Mouse (Mus musculus) MN1 (cell line): ENCODE results near the gene Slc22a17.

Experiments
- DNase-seq: peaks from one replicate; pipeline ENCODE4 v3.0.0-alpha.2; 2016; ENCODE audit warnings: low spot score

The Slc22a17 gene

GRCm38 (mm10) chr14:54900383-54900782, 12.5 kb downstream of the Slc22a17 start:
- DNase-seq, result peak; percentile 87

DNA sequence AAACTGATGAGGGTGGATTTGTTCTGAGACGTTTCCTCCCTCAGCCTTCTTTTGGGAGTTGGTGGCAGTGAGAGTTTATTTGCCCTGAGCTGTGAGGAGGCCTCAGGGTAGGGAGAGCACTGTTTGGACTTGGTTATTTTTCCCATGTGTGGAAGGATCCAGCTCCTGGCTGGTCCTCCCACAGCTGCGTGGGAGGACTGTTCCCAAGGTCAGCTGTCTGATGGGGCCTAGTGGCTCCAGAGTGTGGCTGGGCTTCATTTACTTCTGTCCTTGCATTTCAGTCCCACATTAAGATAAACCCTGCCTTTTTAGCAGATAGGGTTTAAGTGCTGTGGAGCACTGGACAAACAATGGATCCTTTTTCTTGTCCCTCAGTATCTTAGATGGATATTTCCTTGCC, 15.5 kb downstream of the Slc22a17 start:
- no peak for DNase-seq

DNA sequence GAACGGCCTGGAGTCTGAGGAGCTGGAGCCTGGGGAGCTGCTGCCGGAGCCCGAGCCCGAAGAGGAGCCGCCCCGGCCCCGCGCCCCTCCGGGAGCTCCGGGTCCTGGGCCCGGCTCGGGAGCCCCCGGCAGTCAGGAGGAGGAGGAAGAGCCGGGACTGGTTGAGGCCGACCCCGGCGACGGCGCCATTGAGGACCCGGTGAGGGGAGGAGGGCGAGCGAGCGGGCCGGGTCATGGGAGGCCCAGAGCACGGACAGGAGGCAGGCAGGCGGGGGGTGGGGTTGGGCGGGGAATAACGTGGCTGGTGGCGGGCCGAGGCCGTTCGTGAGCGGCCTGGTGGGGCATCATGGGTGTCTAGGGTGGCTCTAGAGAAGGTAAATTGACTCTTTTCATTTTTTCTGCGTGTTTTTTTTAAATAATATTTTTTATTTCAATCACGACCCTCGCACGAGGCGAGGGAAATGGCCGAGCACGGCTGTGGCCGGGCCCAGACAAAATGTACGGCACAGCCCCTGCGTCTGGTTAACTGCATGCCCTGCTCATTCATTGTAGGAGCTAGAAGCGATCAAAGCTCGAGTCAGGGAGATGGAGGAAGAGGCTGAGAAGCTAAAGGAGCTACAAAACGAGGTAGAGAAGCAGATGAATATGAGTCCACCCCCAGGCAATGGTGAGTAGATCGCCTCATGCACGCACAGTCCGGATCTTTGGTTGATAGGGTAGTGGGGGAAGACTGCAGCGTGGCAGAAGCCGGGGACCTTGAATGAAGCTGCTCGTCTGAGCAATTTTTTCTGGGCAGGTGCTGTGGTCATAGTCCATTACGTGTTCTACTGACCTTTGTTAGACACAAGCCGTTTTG, 18.4 kb downstream of the Slc22a17 start:
- DNase-seq, result peak; percentile 67

- DNase-seq, result peak; percentile 99
Observed at GRCm38 (mm10) chr14:54893651-54894181, 19.2 kb downstream of the Slc22a17 start.

DNA sequence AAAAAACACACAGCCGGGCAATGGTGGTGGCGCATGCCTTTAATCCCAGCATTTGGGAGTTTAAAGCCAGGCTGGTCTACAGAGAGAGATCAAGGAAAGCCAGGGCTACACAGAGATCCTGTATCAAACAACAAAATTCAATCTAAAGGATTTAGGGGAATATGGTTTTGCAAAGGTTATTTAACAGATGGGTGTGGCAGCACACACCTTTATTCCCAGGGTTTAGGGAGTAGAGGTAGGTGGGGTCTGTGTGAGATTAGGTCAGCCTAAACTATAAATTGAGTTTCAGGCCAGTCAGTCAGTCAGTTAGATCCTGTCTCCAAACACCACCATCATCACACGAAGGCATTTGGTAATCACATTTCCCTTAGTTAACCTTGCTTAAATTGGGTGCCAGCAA, 20.7 kb downstream of the Slc22a17 start, which contains the start of gene Pabpn1:
Pabpn1 (plus strand) TSS at position 301 of the 400 bp plus-strand sequence.
- DNase-seq, result no peak

DNA sequence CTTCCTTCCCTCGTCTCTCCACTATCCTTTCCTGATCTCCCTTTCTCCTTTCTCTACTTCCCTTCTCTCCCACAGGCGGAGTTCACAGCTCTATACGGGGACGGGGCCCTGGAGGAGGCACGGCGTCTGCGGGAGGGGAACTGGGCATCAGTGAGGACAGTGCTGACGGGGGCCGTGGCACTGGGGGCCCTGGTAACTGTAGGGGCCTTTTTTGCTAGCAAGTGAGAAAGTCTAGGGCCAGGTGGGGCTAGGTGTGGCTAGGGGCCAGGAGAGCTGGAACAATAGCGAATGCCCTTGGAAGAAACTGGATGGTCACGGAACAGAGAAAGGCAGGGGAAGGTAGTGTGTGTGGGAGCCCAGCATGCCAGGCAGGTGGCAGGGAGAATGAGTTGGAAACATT, 27.6 kb downstream of the Slc22a17 start:
- no peak for DNase-seq

DNA sequence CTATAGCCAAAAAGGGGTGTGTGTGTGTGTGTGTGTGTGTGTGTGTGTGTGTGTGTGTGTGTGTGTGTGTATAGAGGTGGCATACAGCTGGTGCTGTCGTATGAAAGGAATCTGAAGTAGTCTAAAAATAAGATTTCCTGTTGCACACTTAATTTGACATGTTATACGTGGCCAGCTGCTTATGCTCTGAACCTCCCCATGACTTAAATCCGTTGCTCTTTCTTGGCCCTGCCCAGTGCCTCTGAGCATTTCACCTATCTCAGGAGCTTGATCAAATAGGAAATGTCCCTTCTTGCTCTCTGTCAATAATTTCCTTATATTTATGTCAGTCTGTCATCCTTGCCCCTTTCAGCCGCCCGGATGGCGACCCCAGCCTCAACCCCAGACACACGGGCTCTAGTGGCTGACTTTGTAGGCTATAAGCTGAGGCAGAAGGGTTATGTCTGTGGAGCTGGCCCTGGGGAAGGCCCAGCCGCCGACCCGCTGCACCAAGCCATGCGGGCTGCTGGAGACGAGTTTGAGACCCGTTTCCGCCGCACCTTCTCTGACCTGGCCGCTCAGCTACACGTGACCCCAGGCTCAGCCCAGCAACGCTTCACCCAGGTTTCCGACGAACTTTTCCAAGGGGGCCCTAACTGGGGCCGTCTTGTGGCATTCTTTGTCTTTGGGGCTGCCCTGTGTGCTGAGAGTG, 28.8 kb downstream of the Slc22a17 start:
- DNase-seq, result no peak

- DNase-seq, result peak; percentile 85
Observed at GRCm38 (mm10) chr14:54883154-54884021, 29.5 kb downstream of the Slc22a17 start, which contains the start of the genes Bcl2l2 and Gm20521. Bcl2l2 (plus strand) TSS chr14:54883377. Gm20521 (plus strand) TSS chr14:54883441.

GRCm38 (mm10) chr14:54877048-54877715, 35.8 kb downstream of the Slc22a17 start, which contains the start of gene Ppp1r3e:
Ppp1r3e (minus strand) TSS chr14:54877550.
- peak; percentile 80 for DNase-seq

DNA sequence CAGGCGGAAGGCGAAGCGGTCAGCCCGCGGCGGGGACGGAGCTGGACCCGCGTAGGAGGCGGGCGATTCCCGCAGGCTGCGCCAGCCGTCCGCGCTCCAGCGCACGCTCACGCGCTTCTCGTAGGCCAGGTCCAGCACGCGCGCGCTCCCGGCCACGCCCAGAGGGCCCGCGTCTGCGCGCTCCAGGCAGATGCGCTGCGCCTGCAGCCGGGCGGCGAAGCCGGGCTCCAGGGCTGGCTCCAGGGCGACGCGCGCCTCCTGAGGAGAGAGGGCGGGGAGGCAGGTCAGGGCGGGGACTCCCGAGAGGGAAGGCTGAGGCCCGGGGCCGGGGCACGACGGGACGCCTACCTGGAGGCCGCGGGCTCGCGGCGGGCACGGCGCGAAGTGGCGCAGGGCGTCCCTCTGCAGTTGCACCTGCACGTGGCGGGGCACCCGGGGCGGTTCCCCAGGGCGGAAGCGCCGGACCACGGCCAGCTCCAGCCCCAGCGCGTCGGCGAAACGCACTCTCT, 36.3 kb downstream of the Slc22a17 start:
- DNase-seq, result peak; percentile 95

DNA sequence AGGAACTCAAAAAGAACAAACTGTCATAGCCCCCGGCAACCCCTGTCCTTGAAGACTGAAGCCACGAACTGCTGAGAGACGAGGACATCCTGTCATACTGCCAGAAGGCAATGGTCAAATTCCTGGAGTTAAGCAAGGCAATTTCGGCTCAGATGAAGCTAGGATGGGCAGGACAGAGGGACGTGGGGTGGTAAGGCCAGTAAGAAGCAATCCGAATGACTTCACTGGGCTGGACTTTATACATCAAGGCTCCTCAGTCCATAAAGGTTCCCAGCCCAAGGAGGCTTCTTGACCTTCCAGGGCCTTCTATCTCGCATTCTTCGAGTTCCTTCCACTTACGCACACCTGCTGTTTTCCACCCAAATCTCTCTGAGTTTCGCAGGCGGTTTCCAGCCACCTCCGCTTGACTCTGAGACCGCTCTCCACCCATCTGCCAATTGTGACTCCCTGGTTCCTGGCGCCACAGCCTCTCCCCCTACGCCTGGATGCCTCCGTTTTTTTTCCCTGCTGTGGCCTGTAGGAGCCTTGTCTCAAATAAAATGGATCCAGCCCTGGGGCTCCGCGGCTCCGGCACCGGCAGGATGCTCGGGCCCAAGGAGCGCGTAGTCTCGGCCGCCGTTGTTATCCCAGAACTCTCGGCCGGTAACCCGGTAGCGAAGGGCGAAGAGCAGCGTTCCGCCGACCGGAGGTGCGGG, 36.9 kb downstream of the Slc22a17 start:
- peak; percentile 76 for DNase-seq

- no peak for DNase-seq
Observed at GRCm38 (mm10) chr14:54874165-54874564, 38.8 kb downstream of the Slc22a17 start.

DNA sequence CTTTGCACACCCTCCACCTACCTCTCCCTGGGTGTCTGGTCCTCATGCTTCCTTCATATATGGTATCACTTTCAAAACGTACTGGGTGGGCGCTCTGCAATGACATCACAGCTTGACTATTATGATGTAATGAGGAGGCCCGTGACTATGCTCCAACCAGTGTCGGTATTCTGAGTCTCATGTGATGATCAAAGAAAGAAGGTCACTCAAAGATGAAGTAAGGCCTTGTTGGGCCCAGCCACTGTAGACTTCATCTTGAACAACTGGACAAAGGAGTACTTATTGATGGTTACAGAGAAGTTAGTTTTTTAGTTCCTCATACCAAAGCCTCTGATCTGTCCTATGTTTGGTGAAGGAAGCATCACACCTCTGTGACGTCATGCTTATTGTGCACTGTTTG, 42.1 kb downstream of the Slc22a17 start, which contains the start of gene Homez:
Homez (minus strand) TSS at position 101 of the 400 bp plus-strand sequence.
- no peak for DNase-seq

DNA sequence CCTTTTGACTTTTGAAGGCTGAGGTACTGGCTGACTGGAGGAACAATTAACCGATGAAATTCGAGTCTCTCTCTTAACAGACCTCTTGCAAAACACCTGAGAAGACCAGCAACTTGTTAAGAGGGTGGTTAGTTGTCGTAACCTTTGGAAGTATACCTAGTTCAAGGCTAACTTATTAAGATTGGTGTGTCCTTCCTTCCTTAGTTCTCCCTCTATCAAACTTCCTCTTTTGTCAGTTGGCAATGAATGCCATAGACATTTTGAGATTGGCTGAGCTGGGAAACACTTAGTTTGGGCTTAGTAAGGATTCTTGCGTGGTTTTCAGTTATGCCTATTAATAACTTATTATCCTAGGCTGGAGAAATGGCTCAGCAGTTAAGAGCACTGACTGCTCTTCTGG, 44.9 kb downstream of the Slc22a17 start:
- no peak for DNase-seq

DNA sequence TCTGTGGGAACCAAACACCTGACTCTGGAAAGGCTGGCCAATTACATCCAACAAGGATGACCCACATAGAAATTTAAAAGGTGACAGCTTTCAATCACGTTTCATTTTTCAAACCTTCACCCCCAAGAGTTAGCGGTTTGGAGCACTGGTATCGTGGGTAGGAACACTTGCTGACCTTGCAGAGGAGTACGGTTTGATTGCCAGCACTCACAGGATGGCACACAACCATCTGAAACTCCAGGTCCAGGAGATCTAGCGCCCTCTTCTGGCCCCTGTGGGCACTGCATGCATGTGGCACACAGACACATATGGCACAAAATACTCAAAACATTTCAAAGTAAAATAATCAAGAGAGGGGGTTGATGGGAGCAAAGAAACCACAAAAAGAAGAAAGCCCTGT, 46.0 kb downstream of the Slc22a17 start:
- DNase-seq, result no peak

- DNase-seq, result no peak
Observed at GRCm38 (mm10) chr14:54866268-54866667, 46.7 kb downstream of the Slc22a17 start.

DNA sequence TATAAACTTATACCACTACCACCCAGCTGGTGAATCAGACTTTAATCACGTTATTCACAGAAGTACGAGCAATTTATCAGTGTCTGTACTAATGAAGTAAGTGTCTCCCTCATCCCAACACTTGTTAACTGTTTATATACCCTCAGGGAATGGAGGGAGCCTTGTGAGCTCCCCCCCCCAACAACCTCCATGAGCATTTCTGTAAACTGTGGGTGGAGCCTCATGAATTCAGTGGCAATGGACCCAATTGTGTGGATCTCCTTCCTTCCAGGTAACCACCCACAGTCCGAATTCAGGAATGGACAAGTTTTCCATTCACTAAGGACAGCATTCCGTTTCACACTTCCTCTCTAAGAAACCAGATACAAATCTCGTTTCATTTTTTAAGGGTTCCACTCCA, 47.3 kb downstream of the Slc22a17 start:
- no peak for DNase-seq

DNA sequence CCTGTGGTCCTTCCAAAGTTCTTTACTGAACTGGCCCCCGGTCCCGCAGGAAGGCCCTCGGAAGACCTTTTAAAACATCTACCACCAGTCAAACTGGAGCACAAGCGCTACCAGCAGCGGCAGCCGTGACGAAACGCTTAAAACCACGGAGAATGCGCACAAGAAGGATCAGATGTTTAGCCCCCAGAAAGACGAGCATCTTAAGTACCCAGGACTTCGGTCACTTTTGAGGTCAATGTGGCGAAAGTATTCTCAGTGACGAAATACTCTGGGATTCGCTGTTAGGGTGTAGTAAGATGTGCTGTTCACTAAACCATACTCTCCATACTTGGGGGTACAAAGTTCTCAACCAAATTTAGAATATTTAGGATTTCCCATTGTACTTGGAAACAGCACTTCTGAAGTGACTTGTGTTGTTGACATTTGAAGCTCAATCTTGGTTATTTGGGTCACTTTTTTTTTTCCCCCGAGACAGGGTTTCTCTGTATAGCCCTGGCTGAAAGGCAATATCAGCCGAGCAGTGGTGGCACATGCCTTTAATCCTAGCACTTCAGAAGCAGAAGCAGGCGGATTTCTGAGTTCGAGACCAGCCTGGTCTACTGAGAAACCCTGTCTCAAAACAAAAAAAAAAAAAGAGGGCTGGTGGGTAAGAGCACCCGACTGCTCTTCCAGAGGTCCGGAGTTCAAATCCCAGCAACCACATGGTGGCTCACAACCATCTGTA, 48.5 kb downstream of the Slc22a17 start:
- DNase-seq, result peak; percentile 57

GRCm38 (mm10) chr14:54863501-54864312, 49.2 kb downstream of the Slc22a17 start:
- DNase-seq, result peak; percentile 95
